Mouse (Mus musculus) left cerebral cortex, adult 9 months (tissue): ENCODE data around the gene Pi4k2b.
A peak's percentile ranks its signal among the peaks of the same experiment; 100 is the strongest.
"Not testable (repeated sequence)": the region's sequence is repeated elsewhere in the genome, so short reads cannot be mapped to it uniquely, and the experiment has no call there.

Source experiments
- DNase-seq, 2 experiments: peaks; one replicate each; pipeline ENCODE4 v3.0.0; 2022; ENCODE audit warnings: low spot score in 2 of 2

The Pi4k2b gene

GRCm38 (mm10) chr5:52741391-52742111 lies at the start of gene Pi4k2b:
Gene Pi4k2b, plus strand, starts transcription at chr5:52741574.
- peak in 1 of 2 experiments; percentile 28 for DNase-seq

GRCm38 (mm10) chr5:52697291-52697690 lies 44.1 kb upstream of the Pi4k2b start:
- no peak for DNase-seq

GRCm38 (mm10) chr5:52697882-52698440 lies 43.4 kb upstream of the Pi4k2b start:
- DNase-seq = not testable (repeated sequence)

GRCm38 (mm10) chr5:52704562-52704961 lies 36.8 kb upstream of the Pi4k2b start:
- DNase-seq = no peak

- DNase-seq = no peak
Measured at GRCm38 (mm10) chr5:52712704-52713103, 28.7 kb upstream of the Pi4k2b start.

- no peak for DNase-seq
Measured at GRCm38 (mm10) chr5:52716742-52717448, 24.5 kb upstream of the Pi4k2b start.

- DNase-seq = peak in 1 of 2 experiments; percentile 3
Measured at GRCm38 (mm10) chr5:52721003-52721402, 20.4 kb upstream of the Pi4k2b start.

GRCm38 (mm10) chr5:52727747-52728146 lies 13.6 kb upstream of the Pi4k2b start:
- no peak for DNase-seq

GRCm38 (mm10) chr5:52732811-52733210 lies 8.6 kb upstream of the Pi4k2b start:
- DNase-seq = no peak

GRCm38 (mm10) chr5:52736046-52736445 lies 5.3 kb upstream of the Pi4k2b start:
- DNase-seq = no peak

- DNase-seq = peak in 1 of 2 experiments; percentile 4
Measured at GRCm38 (mm10) chr5:52742112-52742813, 889 bp downstream of the Pi4k2b start.

- DNase-seq = no peak
Measured at GRCm38 (mm10) chr5:52743231-52743630, 1.9 kb downstream of the Pi4k2b start.

GRCm38 (mm10) chr5:52746920-52747319 lies 5.5 kb downstream of the Pi4k2b start:
- no peak for DNase-seq

- DNase-seq = no peak
Measured at GRCm38 (mm10) chr5:52748732-52749131, 7.4 kb downstream of the Pi4k2b start.

- no peak for DNase-seq
Measured at GRCm38 (mm10) chr5:52753146-52753545, 11.8 kb downstream of the Pi4k2b start.

- DNase-seq = no peak
Measured at GRCm38 (mm10) chr5:52754196-52754595, 12.8 kb downstream of the Pi4k2b start.

GRCm38 (mm10) chr5:52755337-52755736 lies 14.0 kb downstream of the Pi4k2b start:
- no peak for DNase-seq

- DNase-seq = no peak
Measured at GRCm38 (mm10) chr5:52755989-52756388, 14.6 kb downstream of the Pi4k2b start.

- no peak for DNase-seq
Measured at GRCm38 (mm10) chr5:52762586-52762985, 21.2 kb downstream of the Pi4k2b start.

GRCm38 (mm10) chr5:52774267-52774666 lies 32.9 kb downstream of the Pi4k2b start:
- DNase-seq = no peak

GRCm38 (mm10) chr5:52775237-52775636 lies 33.9 kb downstream of the Pi4k2b start, which contains the start of gene Zcchc4:
Gene Zcchc4, plus strand, starts transcription at chr5:52775409.
- DNase-seq = no peak
